Mouse (Mus musculus) liver, embryonic 14.5 days (tissue): Measurements from ENCODE around the gene Iqschfp. TPM values are rescaled to one million over a fixed set of nuclear protein-coding genes. Genes with fewer than 3 reads are reported as not detected.

Experiments
- ATAC-seq: fragments of 200-750 bp; cut with Nextera tagmentation; 2 replicates; pipeline ENCODE4 v1.8.0; 2017; ENCODE audit warnings: moderate number of reproducible peaks, mild to moderate bottlenecking, moderate library complexity; ENCODE audit not compliant: insufficient read depth
- DNase-seq, 3 experiments: peaks; one replicate each; pipeline ENCODE4 v3.0.0-alpha.2; 2012 to 2013; ENCODE audit warnings: low read depth in 3 of 3, low spot score in 3 of 3
- H3K27ac ChIP-seq: fragments of 300-500 bp; sonication (generic); 2 replicates; pipeline ENCODE4 v1.5.1; 2014; ENCODE audit warnings: moderate library complexity, mild to moderate bottlenecking, control low read depth, inconsistent platforms
- H3K27me3 ChIP-seq: fragments of 300-500 bp; sonication (generic); 2 replicates; pipeline ENCODE4 v1.6.1; 2014; ENCODE audit warnings: mild to moderate bottlenecking, low read length, moderate library complexity; ENCODE audit not compliant: control insufficient read depth, insufficient read depth
- H3K36me3 ChIP-seq: fragments of 300-500 bp; sonication (generic); replicated peaks from 2 replicates; pipeline ENCODE4 v1.6.1; 2014; ENCODE audit warnings: low read depth; ENCODE audit not compliant: control insufficient read depth, insufficient read depth
- H3K4me1 ChIP-seq, 2 experiments: fragments of 200-500 bp in 1 of 2; fragments of 300-500 bp in 1 of 2; sonication (generic) in 1 of 2; replicated peaks; 2 replicates each; pipeline ENCODE4 v1.6.1; 2012 to 2014; ENCODE audit warnings: antibody characterized with exemption in 1 of 2, inconsistent platforms in 1 of 2, low read length in 1 of 2; ENCODE audit not compliant: control insufficient read depth in 2 of 2, insufficient read depth in 2 of 2
- H3K4me2 ChIP-seq: fragments of 300-500 bp; sonication (generic); 2 replicates; pipeline ENCODE4 v1.6.1; 2014; ENCODE audit warnings: low read depth, mild to moderate bottlenecking, control low read depth, moderate library complexity
- H3K4me3 ChIP-seq, 2 experiments: fragments of 200-500 bp in 1 of 2; fragments of 300-500 bp in 1 of 2; sonication (generic) in 1 of 2; 2 replicates each; pipeline ENCODE4 v1.5.1; 2012 to 2014; ENCODE audit warnings: low read depth in 2 of 2, low read length in 2 of 2, mild to moderate bottlenecking in 2 of 2, control low read depth in 1 of 2, inconsistent platforms in 1 of 2, moderate library complexity in 1 of 2; ENCODE audit not compliant: insufficient read depth in 1 of 2
- H3K9ac ChIP-seq: fragments of 300-500 bp; sonication (generic); replicated peaks from 2 replicates; pipeline ENCODE4 v1.6.1; 2014; ENCODE audit warnings: mild to moderate bottlenecking, control low read depth, moderate library complexity
- H3K9me3 ChIP-seq: fragments of 300-500 bp; sonication (generic); 2 replicates; pipeline ENCODE4 v1.6.1; 2016; ENCODE audit warnings: low read length, mixed read lengths; ENCODE audit not compliant: control insufficient read depth
- CTCF ChIP-seq: IDR thresholded peaks from 2 replicates; pipeline ENCODE4 v1.5.1; 2016; ENCODE audit warnings: antibody characterized with exemption, low read depth, control low read depth
- EP300 ChIP-seq: IDR thresholded peaks from 2 replicates; pipeline ENCODE4 v1.6.1; 2016; ENCODE audit warnings: antibody characterized with exemption, low read depth
- WGBS: fragments of 180-500 bp; shearing (Covaris S2); extraction: QIAGEN DNeasy Blood & Tissue Kit; methylation state at CpG from one replicate; pipeline ENCODE4 v1.1.7; 2014; ENCODE audit not compliant: insufficient replicate concordance; 5-methylcytosine and 5-hydroxymethylcytosine counted together
- polyA plus RNA-seq, 2 experiments: library from polyadenylated mRNA; depleted of rRNA in 1 of 2; stranded (reverse) in 1 of 2; unstranded in 1 of 2; fragments of >200 nt; fragmentation: Nextera tagmentation in 1 of 2; extraction: Ambion mirVana in 1 of 2; gene quantifications; 2 replicates each; pipeline versions ENCODE4 v1.2.1 to v1.2.3; 2012 to 2014

The Iqschfp gene
- polyA plus RNA-seq, 2 experiments, result not detected

GRCm38 (mm10) chr3:68621971-68622370 is 729.9 kb downstream of the Iqschfp start:
- H3K9ac ChIP-seq, result no peak overlapping the region
- no peak for ATAC-seq
- no peak overlapping the region for H3K27ac ChIP-seq
- 58% methylated on average over 3 of the region's 3 CpGs for WGBS
- no peak for TF ChIP-seq CTCF
- H3K4me3 ChIP-seq, result no peak overlapping the region
- H3K4me1 ChIP-seq, result no peaks in the 10 kb centered on the region
- no peaks in the 10 kb centered on the region for H3K9me3 ChIP-seq
- no peaks in the 10 kb centered on the region for H3K36me3 ChIP-seq
- H3K4me2 ChIP-seq, result no peak overlapping the region
- no peaks in the 10 kb centered on the region for H3K27me3 ChIP-seq
- DNase-seq, result no peak

GRCm38 (mm10) chr3:68623036-68623435 is 731.0 kb downstream of the Iqschfp start:
- WGBS, result 56% methylated on average over 5 of the region's 5 CpGs
- no peak for ATAC-seq

GRCm38 (mm10) chr3:68624471-68624870 is 732.4 kb downstream of the Iqschfp start:
- no peaks in the 10 kb centered on the region for H3K36me3 ChIP-seq
- H3K9ac ChIP-seq, result no peak overlapping the region
- DNase-seq (no peak), ATAC-seq (no peak)
- H3K27me3 ChIP-seq, result no peaks in the 10 kb centered on the region
- WGBS, result 45% methylated on average over 6 of the region's 6 CpGs
- no peaks in the 10 kb centered on the region for H3K4me1 ChIP-seq
- H3K27ac ChIP-seq, result no peak overlapping the region
- H3K4me2 ChIP-seq, result no peak overlapping the region
- no peaks in the 10 kb centered on the region for H3K9me3 ChIP-seq
- no peak for TF ChIP-seq EP300
- no peak for TF ChIP-seq CTCF
- no peak overlapping the region for H3K4me3 ChIP-seq

More at GRCm38 (mm10) chr3:68623036-68623435, 731.0 kb downstream of the Iqschfp start:
- Histone ChIP-seq H3K9ac (no peak overlapping the region), H3K4me1 (no peaks in the 10 kb centered on the region), H3K9me3 (no peaks in the 10 kb centered on the region), H3K27me3 (no peaks in the 10 kb centered on the region), H3K36me3 (no peaks in the 10 kb centered on the region), H3K4me2 (no peak overlapping the region), H3K4me3 (no peak overlapping the region), H3K27ac (no peak overlapping the region)
- DNase-seq, result no peak
- TF ChIP-seq CTCF (no peak), EP300 (no peak)

GRCm38 (mm10) chr3:68630261-68630660 is 738.2 kb downstream of the Iqschfp start:
- Histone ChIP-seq H3K4me2 (no peak overlapping the region), H3K4me3 (no peak overlapping the region), H3K27ac (no peak overlapping the region), H3K9me3 (no peaks in the 10 kb centered on the region), H3K9ac (no peak overlapping the region), H3K27me3 (no peaks in the 10 kb centered on the region), H3K4me1 (no peaks in the 10 kb centered on the region), H3K36me3 (no peaks in the 10 kb centered on the region)
- no peak for ATAC-seq
- WGBS, result 55% methylated on average over 4 of the region's 4 CpGs
- TF ChIP-seq CTCF (no peak), EP300 (no peak)
- DNase-seq, result no peak

GRCm38 (mm10) chr3:68630821-68631220 is 738.8 kb downstream of the Iqschfp start:
- ATAC-seq (no peak), DNase-seq (no peak)
- Histone ChIP-seq H3K27me3 (no peaks in the 10 kb centered on the region), H3K27ac (no peak overlapping the region), H3K9me3 (no peaks in the 10 kb centered on the region), H3K36me3 (no peaks in the 10 kb centered on the region), H3K9ac (no peak overlapping the region), H3K4me3 (no peak overlapping the region), H3K4me2 (no peak overlapping the region), H3K4me1 (no peaks in the 10 kb centered on the region)
- WGBS, result 43% methylated on average over 3 of the region's 3 CpGs
- TF ChIP-seq EP300 (no peak), CTCF (no peak)
